In genomic region chr2:132260601-132261000, GRCm38 (mm10) we compare ENCODE assay signal across 26 mouse cellular contexts.
"Had no signal": no experiment of that assay in that cellular context is flagged by ENCODE, and none has a peak within 500 bp of the region (broad histone marks: within the 10 kb centered on the region; RNA-seq: fewer than 3 reads in every experiment).

No protein-coding gene starts in this region.

- H3K4me3 ChIP-seq: embryonic facial prominence, embryonic 10.5 days; embryonic facial prominence, embryonic 12.5 days; embryonic facial prominence, embryonic 13.5 days; embryonic facial prominence, embryonic 15.5 days; erythroblast, embryonic 14.5 days; forebrain, embryonic 10.5 days; forebrain, embryonic 12.5 days; forebrain, embryonic 13.5 days; forebrain, embryonic 15.5 days; gastrocnemius, adult 2 months; heart, adult 2 months; heart, embryonic 10.5 days had no signal

- H3K9me3 ChIP-seq: embryonic facial prominence, embryonic 10.5 days; embryonic facial prominence, embryonic 12.5 days; embryonic facial prominence, embryonic 13.5 days; embryonic facial prominence, embryonic 15.5 days; forebrain, embryonic 10.5 days; forebrain, embryonic 12.5 days; forebrain, embryonic 13.5 days; forebrain, embryonic 15.5 days; heart, embryonic 10.5 days had no signal

- ATAC-seq: forebrain, embryonic 13.5 days; forebrain, embryonic 15.5 days; forebrain, embryonic 16.5 days; forebrain, postnatal 0 days had no signal

- H3K27me3 ChIP-seq: embryonic facial prominence, embryonic 12.5 days; embryonic facial prominence, embryonic 13.5 days; embryonic facial prominence, embryonic 15.5 days; forebrain, embryonic 12.5 days; forebrain, embryonic 13.5 days; forebrain, embryonic 15.5 days had no signal

- H3K36me3 ChIP-seq: embryonic facial prominence, embryonic 12.5 days; embryonic facial prominence, embryonic 13.5 days; embryonic facial prominence, embryonic 15.5 days; forebrain, embryonic 12.5 days; forebrain, embryonic 15.5 days; heart, embryonic 10.5 days had no signal

- H3K27ac ChIP-seq: embryonic facial prominence, embryonic 10.5 days; embryonic facial prominence, embryonic 12.5 days; embryonic facial prominence, embryonic 13.5 days; embryonic facial prominence, embryonic 15.5 days; forebrain, embryonic 10.5 days; forebrain, embryonic 12.5 days; forebrain, embryonic 13.5 days; forebrain, embryonic 15.5 days; gastrocnemius, adult 2 months; heart, adult 2 months; heart, embryonic 10.5 days had no signal

- DNase-seq: cerebellum, postnatal 10 days; cerebellum, postnatal 14 days; cerebellum, postnatal 25 days; cerebellum, postnatal 36 days; embryo, embryonic 11 days; forebrain, postnatal 0 days; gastrocnemius, adult 2 months; gastrocnemius, postnatal 10 days; gastrocnemius, postnatal 14 days; gastrocnemius, postnatal 25 days; gastrocnemius, postnatal 36 days; heart, adult 11 months; heart, adult 18-20 months; heart, adult 2 months had no signal

- H3K9ac ChIP-seq: embryonic facial prominence, embryonic 12.5 days; embryonic facial prominence, embryonic 13.5 days; embryonic facial prominence, embryonic 15.5 days; forebrain, embryonic 12.5 days; forebrain, embryonic 13.5 days; forebrain, embryonic 15.5 days; forebrain, postnatal 0 days had no signal

- H3K4me2 ChIP-seq: embryonic facial prominence, embryonic 12.5 days; embryonic facial prominence, embryonic 13.5 days; embryonic facial prominence, embryonic 15.5 days; forebrain, embryonic 12.5 days; forebrain, embryonic 13.5 days; forebrain, embryonic 15.5 days; heart, embryonic 11.5 days had no signal
